Mouse (Mus musculus): ENCODE measurements around the gene Ece1. TPM values are rescaled to one million over a fixed set of nuclear protein-coding genes. Genes with fewer than 3 reads are reported as not detected.

Ece1 gene
- polyA plus RNA-seq, 1 experiment from 2014 or later, result 32.6 TPM

GRCm38 (mm10) chr4:137936134-137936533 is 74.1 kb downstream of the Ece1 start:
- Histone ChIP-seq H3K27me3 (no peaks in the 10 kb centered on the region), H3K36me3 (peaks cover 65% of the 10 kb centered on the region), H3K9ac (no peak overlapping the region), H3K4me3 (no peak overlapping the region), H3K9me3 (no peaks in the 10 kb centered on the region), H3K4me2 (no peak overlapping the region), H3K27ac (replicated peaks) (no peak overlapping the region), H3K4me1 (replicated peaks) (peaks cover 33% of the 10 kb centered on the region)
- WGBS, result 95% methylated on average over 4 of the region's 4 CpGs
- ATAC-seq (ENCODE audit: low read depth), result no peak

- Histone ChIP-seq H3K36me3 (peaks cover 68% of the 10 kb centered on the region), H3K27ac (replicated peaks) (peak overlapping the region; percentile 77), H3K4me1 (replicated peaks) (peaks cover 39% of the 10 kb centered on the region), H3K27me3 (no peaks in the 10 kb centered on the region), H3K9ac (no peak overlapping the region), H3K4me3 (no peak overlapping the region), H3K9me3 (no peaks in the 10 kb centered on the region), H3K4me2 (no peak overlapping the region)
- ATAC-seq (ENCODE audit: low read depth), result peak; percentile 37; the same call in 1 of the 2 replicates
- WGBS, result 49% methylated on average over 10 of the region's 10 CpGs
Observed at GRCm38 (mm10) chr4:137940061-137940460, 78.0 kb downstream of the Ece1 start.

- ATAC-seq (ENCODE audit: low read depth), result no peak
- H3K36me3 ChIP-seq, result peaks cover 70% of the 10 kb centered on the region
Observed at GRCm38 (mm10) chr4:137941131-137941844, 79.3 kb downstream of the Ece1 start.

GRCm38 (mm10) chr4:137941871-137942781 is 80.1 kb downstream of the Ece1 start:
- WGBS, result 54% methylated on average over 17 of the region's 17 CpGs
- H3K9ac ChIP-seq, result no peak overlapping the region; the same call in 1 of the 2 replicates
- H3K36me3 ChIP-seq, result peaks cover 63% of the 10 kb centered on the region
- no peaks in the 10 kb centered on the region for H3K27me3 ChIP-seq
- H3K4me1 ChIP-seq (replicated peaks), result peaks cover 39% of the 10 kb centered on the region
- ATAC-seq (ENCODE audit: low read depth), result peak; percentile 25; the same call in 1 of the 2 replicates
- H3K27ac ChIP-seq (replicated peaks), result peak overlapping the region; percentile 62
- no peak overlapping the region for H3K4me2 ChIP-seq
- no peaks in the 10 kb centered on the region for H3K9me3 ChIP-seq
- no peak overlapping the region for H3K4me3 ChIP-seq

More at GRCm38 (mm10) chr4:137941131-137941844, 79.3 kb downstream of the Ece1 start:
- Histone ChIP-seq H3K9me3 (no peaks in the 10 kb centered on the region), H3K27ac (replicated peaks) (peak overlapping the region; percentile 62), H3K4me3 (no peak overlapping the region), H3K4me1 (replicated peaks) (peaks cover 39% of the 10 kb centered on the region), H3K27me3 (no peaks in the 10 kb centered on the region), H3K9ac (no peak overlapping the region), H3K4me2 (no peak overlapping the region)
- whole genome bisulfite sequencing, result 94% methylated on average over 12 of the region's 12 CpGs

GRCm38 (mm10) chr4:137942782-137943486 is 80.9 kb downstream of the Ece1 start:
- Histone ChIP-seq H3K4me1 (replicated peaks) (peaks cover 39% of the 10 kb centered on the region), H3K4me2 (no peak overlapping the region), H3K27me3 (no peaks in the 10 kb centered on the region), H3K9ac (no peak overlapping the region; the same call in 1 of the 2 replicates), H3K27ac (replicated peaks) (peak overlapping the region; percentile 49), H3K36me3 (peaks cover 59% of the 10 kb centered on the region), H3K4me3 (no peak overlapping the region), H3K9me3 (no peaks in the 10 kb centered on the region)
- ATAC-seq (ENCODE audit: low read depth), result no peak
- 61% methylated on average over 9 of the region's 9 CpGs for WGBS

- no peak overlapping the region for H3K27ac ChIP-seq (replicated peaks)
- no peak for ATAC-seq (ENCODE audit: low read depth)
- H3K9ac ChIP-seq, result no peak overlapping the region
- no peak overlapping the region for H3K4me3 ChIP-seq
- WGBS, result 91% methylated on average over 10 of the region's 10 CpGs
- H3K4me2 ChIP-seq, result no peak overlapping the region
- H3K36me3 ChIP-seq, result peaks cover 61% of the 10 kb centered on the region
- no peaks in the 10 kb centered on the region for H3K27me3 ChIP-seq
- peaks cover 39% of the 10 kb centered on the region for H3K4me1 ChIP-seq (replicated peaks)
- H3K9me3 ChIP-seq, result no peaks in the 10 kb centered on the region
Observed at GRCm38 (mm10) chr4:137943540-137943939, 81.5 kb downstream of the Ece1 start.

GRCm38 (mm10) chr4:137945376-137945775 is 83.3 kb downstream of the Ece1 start:
- no peak overlapping the region for H3K4me3 ChIP-seq
- WGBS, result 69% methylated on average over 4 of the region's 4 CpGs
- no peak overlapping the region for H3K4me2 ChIP-seq
- no peak overlapping the region for H3K27ac ChIP-seq (replicated peaks)
- H3K36me3 ChIP-seq, result peaks cover 61% of the 10 kb centered on the region
- H3K4me1 ChIP-seq (replicated peaks), result peaks cover 26% of the 10 kb centered on the region
- H3K9me3 ChIP-seq, result no peaks in the 10 kb centered on the region
- ATAC-seq (ENCODE audit: low read depth), result no peak
- H3K9ac ChIP-seq, result no peak overlapping the region
- H3K27me3 ChIP-seq, result no peaks in the 10 kb centered on the region

- no peak overlapping the region for H3K4me2 ChIP-seq
- peaks cover 19% of the 10 kb centered on the region for H3K4me1 ChIP-seq (replicated peaks)
- no peak for ATAC-seq (ENCODE audit: low read depth)
- H3K9me3 ChIP-seq, result no peaks in the 10 kb centered on the region
- no peak overlapping the region for H3K9ac ChIP-seq
- peaks cover 59% of the 10 kb centered on the region for H3K36me3 ChIP-seq
- 89% methylated on average over 8 of the region's 11 CpGs for WGBS
- H3K27me3 ChIP-seq, result no peaks in the 10 kb centered on the region
- H3K4me3 ChIP-seq, result no peak overlapping the region
- H3K27ac ChIP-seq (replicated peaks), result no peak overlapping the region
Observed at GRCm38 (mm10) chr4:137946419-137946818, 84.4 kb downstream of the Ece1 start.

GRCm38 (mm10) chr4:137952840-137953239 is 90.8 kb downstream of the Ece1 start:
- H3K27ac ChIP-seq (replicated peaks), result no peak overlapping the region
- peaks cover 69% of the 10 kb centered on the region for H3K36me3 ChIP-seq
- no peak overlapping the region for H3K4me3 ChIP-seq
- 38% methylated on average over 4 of the region's 4 CpGs for WGBS
- H3K27me3 ChIP-seq, result no peaks in the 10 kb centered on the region
- H3K4me2 ChIP-seq, result no peak overlapping the region
- no peak overlapping the region for H3K9ac ChIP-seq
- ATAC-seq (ENCODE audit: low read depth), result no peak
- no peaks in the 10 kb centered on the region for H3K4me1 ChIP-seq (replicated peaks)
- H3K9me3 ChIP-seq, result no peaks in the 10 kb centered on the region

GRCm38 (mm10) chr4:137954184-137954583 is 92.1 kb downstream of the Ece1 start:
- 88% methylated on average over 2 of the region's 2 CpGs for WGBS

GRCm38 (mm10) chr4:137954926-137955396 is 92.9 kb downstream of the Ece1 start:
- Histone ChIP-seq H3K27me3 (no peaks in the 10 kb centered on the region), H3K9ac (no peak overlapping the region), H3K36me3 (peaks cover 68% of the 10 kb centered on the region), H3K4me1 (replicated peaks) (no peaks in the 10 kb centered on the region), H3K4me3 (no peak overlapping the region), H3K9me3 (no peaks in the 10 kb centered on the region), H3K4me2 (no peak overlapping the region), H3K27ac (replicated peaks) (no peak overlapping the region)
- WGBS, result 90% methylated on average over 8 of the region's 8 CpGs
- ATAC-seq (ENCODE audit: low read depth), result no peak

More at GRCm38 (mm10) chr4:137954184-137954583, 92.1 kb downstream of the Ece1 start:
- Histone ChIP-seq H3K27me3 (no peaks in the 10 kb centered on the region), H3K4me1 (replicated peaks) (no peaks in the 10 kb centered on the region), H3K4me3 (no peak overlapping the region), H3K4me2 (no peak overlapping the region), H3K9me3 (no peaks in the 10 kb centered on the region), H3K27ac (replicated peaks) (no peak overlapping the region), H3K36me3 (peaks cover 68% of the 10 kb centered on the region), H3K9ac (no peak overlapping the region)
- ATAC-seq (ENCODE audit: low read depth), result no peak

Measured in neural tube, embryonic 13.5 days (tissue).